ENCODE assay signal across 8 mouse cellular contexts in the genomic region with DNA sequence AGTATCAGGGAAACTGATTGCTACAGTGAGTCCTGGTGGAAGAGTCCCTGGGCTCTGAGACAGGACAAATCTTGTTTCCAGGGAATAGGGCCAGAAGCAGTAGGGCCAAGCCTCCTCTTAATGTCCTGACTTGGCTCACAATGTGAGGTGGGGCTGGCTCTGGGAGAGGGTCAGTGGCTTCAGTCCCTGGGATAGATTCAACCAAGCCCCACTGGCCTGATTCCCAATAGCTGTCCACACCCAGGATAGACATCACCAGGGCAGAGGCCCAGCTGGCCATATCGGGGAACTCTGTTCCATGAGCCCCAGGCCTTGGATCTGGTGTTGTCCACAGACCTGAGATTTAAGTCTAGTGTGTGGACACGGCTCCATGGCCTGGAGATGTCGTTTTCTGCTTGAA. TPM values are rescaled to one million over a fixed set of nuclear protein-coding genes. Genes with fewer than 3 reads are reported as not detected.
DNase-seq lines count a peak whose midpoint lies in the region.
"Had no signal": no experiment of that assay in that cellular context is flagged by ENCODE, and none has a peak within 500 bp of the region (broad histone marks: within the 10 kb centered on the region; RNA-seq: fewer than 3 reads in every experiment).

No protein-coding gene starts in this region.

- DNase-seq in layer of hippocampus, postnatal 10 days (ENCODE audit: low spot score in 2 of 2): peak; percentile 24 to 35
- DNase-seq in layer of hippocampus, adult 11-12 months (ENCODE audit: low spot score): no peak
- DNase-seq in gastrocnemius, postnatal 10 days: peak; percentile 88
- peak; percentile 89 to 92 for DNase-seq in heart, postnatal 14 days
- peak; percentile 97 for DNase-seq in skeletal muscle tissue, adult 2 months (ENCODE audit: low read depth, low spot score)
- no peak for DNase-seq in B cell, adult 2 months
- DNase-seq in frontal cortex, postnatal 14 days (ENCODE audit: low spot score in 2 of 2): no peak
- DNase-seq: cerebellum, adult 8-10 months had no signal

- intact Hi-C loops in heart, postnatal 14 days (cut with DNase I): no loop called here

RNA-seq across cellular contexts. Expression of a gene that starts 21.5 kb away (rescaled TPM):
- total RNA-seq in layer of hippocampus, postnatal 10 days (2021): 10 to 100 TPM; 23.9 to 24.2 TPM
- total RNA-seq in gastrocnemius, postnatal 10 days (2021): 100 to 1,000 TPM; 209 to 218 TPM
- 100 to 1,000 TPM; 271 to 430 TPM for total RNA-seq in heart, postnatal 14 days (2021)

RNA-seq across cellular contexts. Expression of a gene that starts 59.1 kb away (rescaled TPM):
- total RNA-seq in layer of hippocampus, postnatal 10 days (2021): 1 to 10 TPM; 9.1 to 9.8 TPM
- total RNA-seq in gastrocnemius, postnatal 10 days (2021): 10 to 100 TPM; 24.3 to 30.7 TPM
- total RNA-seq in heart, postnatal 14 days (2021): 10 to 100 TPM; 65.0 to 72.0 TPM

Comparison
In these comparisons a context has a peak if more than half of its experiments do, and no peak if none do; other contexts are left out.
1. DNase-seq: peak in layer of hippocampus, postnatal 10 days (2 of 2), gastrocnemius, postnatal 10 days (single experiment), heart, postnatal 14 days (2 of 2) and skeletal muscle tissue, adult 2 months (single experiment); none in layer of hippocampus, adult 11-12 months (single experiment), B cell, adult 2 months (0 of 2) and frontal cortex, postnatal 14 days (0 of 2).
2. RNA of a gene that starts 21.5 kb away (total RNA-seq): 271 to 430 TPM in heart, postnatal 14 days and 209 to 218 TPM in gastrocnemius, postnatal 10 days; 23.9 to 24.2 TPM in layer of hippocampus, postnatal 10 days; every median in the first group is over 4 times any median in the second.